Mouse (Mus musculus): Measurements from ENCODE around the gene Nr4a1.
A peak's percentile ranks its signal among the peaks of the same experiment; 100 is the strongest.

The Nr4a1 gene

DNA sequence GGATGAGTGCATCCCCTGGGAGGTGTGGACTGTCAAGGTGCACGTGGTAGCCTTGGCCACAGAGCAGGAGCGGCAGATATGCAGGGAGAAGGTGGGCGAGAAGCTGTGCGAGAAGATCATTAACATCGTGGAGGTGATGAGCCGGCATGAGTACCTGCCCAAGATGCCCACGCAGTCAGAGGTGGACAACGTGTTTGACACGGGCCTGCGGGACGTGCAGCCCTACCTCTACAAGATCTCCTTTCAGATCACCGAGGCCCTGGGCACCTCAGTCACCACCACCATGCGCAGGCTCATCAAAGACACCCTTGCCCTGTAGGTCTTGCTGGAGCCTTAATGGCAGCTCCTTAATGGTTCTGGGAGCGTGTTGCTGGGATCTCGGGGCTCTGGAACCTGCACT, 36.3 kb downstream of the Nr4a1 start:
- no peak for DNase-seq

GRCm38 (mm10) chr15:101292012-101292411, 37.9 kb downstream of the Nr4a1 start:
- DNase-seq, result no peak

- no peak for DNase-seq
Observed at GRCm38 (mm10) chr15:101293025-101293621, 39.1 kb downstream of the Nr4a1 start, which contains the start of gene 6030408B16Rik. Gene 6030408B16Rik (plus strand): TSS chr15:101293212.

DNA sequence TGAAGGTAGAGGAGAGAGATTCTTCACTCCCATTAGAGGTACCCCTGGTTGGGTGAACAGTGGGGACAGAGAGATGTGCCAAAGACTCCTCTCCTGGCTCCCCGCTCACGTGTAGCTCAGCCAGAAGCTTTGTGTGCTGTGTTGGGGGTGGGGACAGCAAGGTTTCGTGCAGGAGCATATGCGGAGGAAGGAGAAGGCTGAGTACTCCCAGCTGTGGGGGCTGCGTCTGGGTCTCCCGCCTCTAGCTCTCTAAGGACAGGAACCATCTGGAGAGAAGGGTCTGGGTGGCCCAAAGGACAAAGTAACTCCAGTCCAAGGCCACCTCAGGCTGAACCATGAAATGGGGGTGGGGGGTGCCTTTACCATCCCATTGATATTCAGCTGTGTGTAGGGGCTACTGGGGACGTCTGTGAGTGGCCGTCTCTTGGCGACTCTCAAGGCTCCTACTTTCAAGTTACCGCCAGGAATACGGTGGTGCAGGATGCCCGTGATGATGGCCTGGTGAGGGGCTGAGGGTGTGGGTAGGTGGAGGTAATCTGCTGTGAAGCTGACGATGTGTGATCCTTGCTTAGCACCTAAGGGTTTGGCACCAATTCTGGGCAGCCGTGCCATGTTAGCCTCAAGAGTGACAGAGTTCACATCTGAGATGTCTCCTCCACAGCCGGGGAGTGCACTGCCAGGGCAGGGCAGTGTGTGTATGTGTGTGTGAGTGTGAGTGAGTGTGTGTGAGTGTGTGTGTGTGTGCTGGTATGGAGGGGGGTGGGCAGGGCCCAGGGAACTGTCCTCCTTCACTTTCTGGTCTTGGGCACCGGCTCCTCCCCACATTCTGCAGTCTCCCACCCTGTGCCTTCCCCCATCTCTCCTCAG, 40.2 kb downstream of the Nr4a1 start:
- no peak for DNase-seq

- no peak for DNase-seq
Observed at GRCm38 (mm10) chr15:101295106-101295505, 41.0 kb downstream of the Nr4a1 start.

DNA sequence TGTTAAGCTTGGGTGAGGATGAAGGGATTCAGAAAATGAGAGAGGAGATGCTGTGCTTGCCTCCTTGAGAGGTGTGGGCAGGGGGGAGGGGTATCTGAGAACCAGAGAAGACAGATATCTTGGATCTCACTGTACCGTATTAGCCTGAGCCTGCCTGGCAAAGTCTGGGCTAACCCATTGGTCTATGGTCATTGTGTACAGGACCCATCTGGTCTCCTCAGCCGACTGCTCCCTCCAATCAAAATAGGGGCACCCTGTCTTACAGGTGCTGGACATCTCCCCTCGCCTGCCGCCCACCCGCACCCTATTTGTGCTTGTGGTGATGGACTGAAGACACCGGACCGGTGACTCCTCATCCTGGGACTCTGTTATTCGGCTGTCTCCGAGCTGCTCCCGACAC, 41.5 kb downstream of the Nr4a1 start:
- DNase-seq, result no peak

DNA sequence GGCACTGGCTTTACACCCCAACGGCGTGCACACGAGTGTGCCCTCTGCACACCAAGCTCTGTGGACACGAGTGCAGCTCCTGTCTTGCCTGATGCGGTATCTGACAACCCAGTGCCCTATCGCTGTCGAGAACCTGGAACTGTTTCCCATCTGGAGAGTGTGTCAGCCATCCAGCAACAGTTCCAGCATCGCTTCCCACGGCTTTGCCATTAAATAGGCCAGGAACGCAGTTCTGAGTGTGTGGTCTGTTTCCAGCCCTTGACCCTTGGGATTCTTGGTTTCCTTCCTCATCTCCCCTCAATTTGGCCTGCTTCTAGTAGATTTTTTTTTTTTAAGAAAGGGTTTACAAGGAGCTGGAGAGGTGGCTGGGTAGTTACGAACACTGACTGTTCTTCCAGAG, 42.0 kb downstream of the Nr4a1 start:
- DNase-seq, result no peak

- DNase-seq, result no peak
Observed at GRCm38 (mm10) chr15:101297988-101298387, 43.9 kb downstream of the Nr4a1 start.

DNA sequence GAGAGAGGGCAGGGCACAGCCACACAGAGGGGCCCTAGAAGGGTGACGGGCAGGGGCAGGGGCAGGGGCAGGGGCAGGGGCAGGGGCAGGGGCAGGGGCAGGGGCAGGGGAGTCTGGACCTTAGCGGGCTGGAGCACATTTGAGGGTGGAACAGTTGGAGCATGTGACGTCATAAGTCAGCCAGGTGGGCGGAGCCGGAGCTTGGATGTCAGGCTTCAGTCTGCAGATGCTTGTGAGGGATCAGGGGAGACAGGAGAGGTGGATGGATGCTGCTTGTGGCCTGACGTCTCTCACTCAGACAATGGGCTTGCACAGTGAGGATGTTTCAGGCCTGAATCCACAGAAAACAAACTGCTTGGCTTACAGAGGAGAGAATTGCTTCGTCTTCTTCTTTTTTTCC, 44.5 kb downstream of the Nr4a1 start:
- DNase-seq, result no peak

DNA sequence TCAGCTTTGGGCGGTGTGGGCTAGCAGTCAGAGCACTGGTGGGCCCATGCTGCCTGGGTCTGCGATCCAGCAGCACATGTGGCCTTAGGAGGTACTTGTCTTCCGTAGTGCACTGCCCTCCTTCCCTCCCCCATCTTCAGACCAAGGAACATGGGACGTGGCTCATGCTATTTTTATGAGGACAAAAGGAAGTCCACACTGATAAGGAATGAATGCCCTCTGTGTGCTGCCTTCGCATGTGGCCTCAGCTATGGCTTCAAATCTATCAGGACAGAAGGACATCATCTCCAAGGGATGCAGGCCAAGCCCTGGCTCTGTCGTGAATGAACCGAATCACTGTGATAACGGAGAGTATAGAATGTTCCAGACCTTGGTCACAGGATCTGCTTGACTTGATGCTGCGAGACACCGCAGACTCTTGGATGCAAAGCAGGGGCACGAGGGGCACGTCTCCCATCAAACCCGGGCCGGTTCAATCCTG, 45.5 kb downstream of the Nr4a1 start:
- no peak for DNase-seq

- DNase-seq, result no peak
Observed at GRCm38 (mm10) chr15:101300128-101300527, 46.1 kb downstream of the Nr4a1 start.

- DNase-seq, result no peak
Observed at GRCm38 (mm10) chr15:101302201-101302600, 48.1 kb downstream of the Nr4a1 start.

- no peak for DNase-seq
Observed at GRCm38 (mm10) chr15:101303830-101304229, 49.8 kb downstream of the Nr4a1 start.

DNA sequence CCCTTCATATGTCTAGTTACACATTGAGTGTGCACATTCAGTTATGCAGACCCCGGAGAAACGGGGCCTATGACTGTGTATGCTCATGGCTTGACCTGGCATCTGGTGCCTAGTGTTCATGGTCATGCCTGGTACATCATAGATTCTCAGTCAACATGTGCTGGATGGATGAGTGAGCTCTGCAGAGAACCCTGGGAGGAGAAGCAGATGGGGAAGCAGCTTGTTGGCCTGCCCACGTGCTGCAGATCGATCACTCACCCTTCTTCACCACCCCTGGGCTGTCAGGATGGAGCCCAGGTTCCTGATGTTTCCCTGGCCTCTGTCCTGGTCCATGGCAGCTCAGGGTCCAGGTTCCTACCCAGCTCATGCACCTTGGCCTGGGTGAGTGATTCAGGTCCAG, 52.4 kb downstream of the Nr4a1 start:
- no peak for DNase-seq

- DNase-seq, result no peak
Observed at GRCm38 (mm10) chr15:101308440-101309348, 54.6 kb downstream of the Nr4a1 start.

DNA sequence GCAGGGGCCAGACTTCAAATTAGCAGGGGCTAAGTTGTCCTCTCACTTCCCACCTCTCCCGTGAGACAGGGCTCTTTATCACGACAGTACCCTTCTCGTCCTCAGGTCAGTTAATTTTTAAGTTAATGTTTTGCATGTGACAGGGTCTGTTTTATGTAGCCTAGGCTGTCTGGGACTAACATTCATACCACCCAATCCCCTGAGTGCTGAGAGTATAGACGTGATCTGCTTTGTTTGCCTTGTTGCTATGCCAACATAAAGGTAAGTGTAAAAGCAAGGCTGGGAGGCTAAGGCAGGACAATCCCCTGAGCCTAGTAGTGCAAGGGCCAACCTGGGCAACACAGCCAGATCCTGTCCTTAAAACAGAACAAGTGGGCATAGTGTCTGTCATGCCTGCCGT, 55.4 kb downstream of the Nr4a1 start:
- DNase-seq, result no peak

DNA sequence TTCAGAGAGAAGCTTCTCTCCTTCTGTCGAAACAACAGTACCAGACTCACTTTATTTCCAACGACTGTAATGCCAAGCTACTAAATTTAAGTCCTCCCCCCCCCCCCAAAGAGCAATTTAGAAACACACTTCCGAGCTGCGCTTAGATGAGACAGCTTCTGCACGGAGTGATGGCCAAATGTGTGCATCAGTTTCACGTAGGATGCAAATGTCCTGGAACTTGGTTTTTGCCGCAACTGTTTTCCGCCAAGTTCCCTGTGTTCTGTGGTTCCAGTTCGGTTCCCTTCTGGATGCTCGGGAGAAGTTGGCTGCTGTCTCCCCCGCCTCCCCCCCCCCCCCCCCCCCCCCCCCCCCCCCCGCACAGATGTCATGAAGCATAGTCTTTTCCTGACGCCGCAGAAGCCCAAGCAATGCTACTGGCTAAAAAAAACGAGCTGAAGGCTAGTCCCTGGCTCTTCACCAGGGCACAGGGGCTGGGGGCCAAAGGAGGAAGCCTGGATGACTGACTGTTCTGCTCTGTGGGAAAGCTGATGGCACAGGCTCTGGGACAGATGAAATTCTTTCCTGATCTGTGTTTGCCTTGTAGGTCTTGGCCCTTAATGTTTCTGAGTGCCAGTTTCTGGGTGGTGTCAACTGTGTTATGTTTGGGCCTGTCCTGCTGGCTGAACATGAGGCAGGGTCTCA, 57.2 kb downstream of the Nr4a1 start:
- DNase-seq, result no peak

- no peak for DNase-seq
Observed at GRCm38 (mm10) chr15:101312006-101312405, 57.9 kb downstream of the Nr4a1 start.

DNA sequence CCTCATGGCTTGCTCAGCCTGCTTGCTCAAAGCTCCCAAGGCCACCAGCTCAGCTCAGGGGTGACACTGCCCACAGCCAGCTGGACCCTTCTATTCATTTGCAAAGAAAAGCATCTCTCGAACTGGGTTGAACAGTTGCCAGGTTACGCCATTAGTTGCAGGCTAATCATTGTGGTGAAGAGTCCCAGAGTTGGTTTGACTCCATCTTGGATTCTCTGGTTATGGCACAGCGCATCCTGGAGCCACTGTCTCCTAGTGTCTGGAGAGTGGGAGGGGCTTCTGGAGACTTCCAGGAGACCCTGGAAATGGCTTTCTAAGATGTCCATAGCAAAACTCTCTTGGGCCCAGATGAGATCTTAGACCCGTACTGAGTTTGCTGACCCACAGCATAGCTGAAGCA, 61.3 kb downstream of the Nr4a1 start:
- no peak for DNase-seq

DNA sequence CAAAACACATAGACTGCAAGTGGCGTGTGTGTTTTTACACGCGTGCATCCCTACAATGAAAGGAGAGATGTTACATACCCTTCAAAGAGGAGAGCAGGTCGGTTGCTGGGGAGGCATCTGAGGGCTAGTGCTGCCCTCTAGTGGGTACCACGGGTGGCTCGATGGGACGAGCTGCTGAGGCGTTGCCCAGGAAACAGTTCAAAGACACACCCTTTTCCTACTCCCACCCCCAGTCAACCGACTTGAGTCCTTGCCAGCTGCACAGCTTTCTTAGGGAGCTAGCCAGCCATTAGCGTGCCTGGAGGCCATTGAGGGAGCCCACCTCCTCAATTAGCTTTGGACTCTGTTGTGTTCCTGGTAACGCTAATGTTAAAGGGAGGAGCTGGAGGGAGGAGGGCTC, 61.8 kb downstream of the Nr4a1 start:
- peak; percentile 88 for DNase-seq

GRCm38 (mm10) chr15:101316279-101316912, 62.3 kb downstream of the Nr4a1 start:
- DNase-seq, result no peak
